Mouse (Mus musculus): Measurements from ENCODE around the gene Stx8. TPM values are rescaled to one million over a fixed set of nuclear protein-coding genes. Genes with fewer than 3 reads are reported as not detected.

Gene Stx8
- polyA plus RNA-seq, 1 experiment = 34.7 TPM

GRCm38 (mm10) chr11:68029871-68030270 is 63.9 kb downstream of the Stx8 start:
- H3K4me3 ChIP-seq (ENCODE audit: insufficient read depth, low read length) = no peak overlapping the region
- no peak overlapping the region for H3K27ac ChIP-seq (ENCODE audit: insufficient read depth, low read length)
- peaks cover 2% of the 10 kb centered on the region; the same call in 1 of the 2 replicates for H3K4me1 ChIP-seq (ENCODE audit: control insufficient read depth, insufficient read depth, low read length)
- TF ChIP-seq POLR2A (IDR thresholded peaks at IDR 0.05; ENCODE audit: extremely low read depth, insufficient read depth, low read length) = no peak
- TF ChIP-seq CTCF (IDR thresholded peaks at IDR 0.05; ENCODE audit: extremely low read depth, insufficient read depth, low read length) = no peak

DNA sequence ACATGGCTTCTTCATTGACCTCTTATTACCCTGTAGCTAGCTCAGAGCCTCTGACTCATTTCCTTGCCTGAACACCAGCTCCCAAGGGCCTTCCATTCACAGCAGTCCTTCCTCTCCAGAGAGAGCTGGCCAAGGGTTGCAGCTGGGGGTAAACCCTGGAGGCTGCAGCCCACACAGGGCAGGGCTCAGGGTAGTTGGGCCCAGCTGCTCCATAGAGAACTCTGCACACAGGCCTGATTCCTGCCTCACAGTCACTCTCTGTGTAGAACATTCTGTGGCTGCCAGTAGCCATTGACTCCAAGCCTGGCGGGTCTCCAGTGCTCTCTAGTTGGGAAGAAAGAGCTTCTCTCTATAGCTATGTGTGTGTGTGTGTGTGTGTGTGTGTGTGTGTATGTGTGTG is 64.8 kb downstream of the Stx8 start:
- no peak overlapping the region for H3K27ac ChIP-seq (ENCODE audit: insufficient read depth, low read length)
- H3K4me3 ChIP-seq (ENCODE audit: insufficient read depth, low read length) = no peak overlapping the region
- H3K4me1 ChIP-seq (ENCODE audit: control insufficient read depth, insufficient read depth, low read length) = peaks cover 2% of the 10 kb centered on the region; the same call in 1 of the 2 replicates
- no peak for TF ChIP-seq POLR2A (IDR thresholded peaks at IDR 0.05; ENCODE audit: extremely low read depth, insufficient read depth, low read length)
- TF ChIP-seq CTCF (IDR thresholded peaks at IDR 0.05; ENCODE audit: extremely low read depth, insufficient read depth, low read length) = no peak

DNA sequence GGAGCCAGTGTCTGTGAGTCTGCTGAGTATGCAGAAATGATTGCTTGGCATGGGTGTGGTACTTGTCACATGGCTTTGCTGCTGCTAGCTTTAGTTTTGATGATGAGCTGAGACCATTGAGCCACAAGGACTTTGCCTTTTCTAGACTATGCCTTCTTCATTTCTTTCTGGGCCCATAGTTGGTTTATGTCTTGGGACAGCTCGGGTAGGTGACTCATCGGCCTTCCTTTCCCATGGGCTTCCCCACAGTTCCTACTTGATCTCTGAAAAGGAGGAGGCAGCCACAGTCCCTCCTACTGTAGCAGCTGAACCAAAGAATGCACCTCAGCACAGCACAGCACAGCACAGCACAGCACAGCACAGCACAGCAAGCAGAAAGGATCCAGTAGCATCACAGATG is 66.5 kb downstream of the Stx8 start:
- Histone ChIP-seq H3K4me1 (ENCODE audit: control insufficient read depth, insufficient read depth, low read length) (peaks cover 2% of the 10 kb centered on the region; the same call in 1 of the 2 replicates), H3K27ac (ENCODE audit: insufficient read depth, low read length) (no peak overlapping the region), H3K4me3 (ENCODE audit: insufficient read depth, low read length) (no peak overlapping the region)
- TF ChIP-seq CTCF (IDR thresholded peaks at IDR 0.05; ENCODE audit: extremely low read depth, insufficient read depth, low read length) (no peak), POLR2A (IDR thresholded peaks at IDR 0.05; ENCODE audit: extremely low read depth, insufficient read depth, low read length) (no peak)

DNA sequence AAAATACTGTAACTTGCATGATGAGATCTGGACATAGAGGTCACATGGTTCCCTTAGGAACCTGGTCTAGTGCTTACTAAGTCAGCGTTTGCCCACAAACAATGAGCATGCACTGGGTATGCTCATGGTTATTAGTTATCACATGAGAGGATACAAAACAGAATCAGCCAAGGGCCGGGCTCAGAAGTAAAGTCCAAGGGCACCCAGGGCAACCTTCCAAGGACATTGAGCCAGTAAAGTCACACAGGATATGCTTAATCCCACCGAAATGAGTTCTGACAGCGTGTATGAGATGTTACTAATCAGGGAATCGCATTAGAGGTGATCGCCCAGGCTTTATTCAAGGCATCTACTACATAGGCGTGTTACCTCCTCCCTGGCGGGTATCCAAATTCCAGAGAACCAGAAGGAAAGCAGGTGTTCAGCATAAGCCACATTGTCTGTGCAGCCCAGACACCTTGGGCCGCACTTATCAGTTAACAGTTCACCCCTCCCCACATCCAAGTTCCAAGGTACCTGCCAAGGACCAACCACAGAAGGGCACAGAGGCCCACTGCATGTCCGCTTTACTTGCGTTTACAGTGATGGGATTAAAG is 67.4 kb downstream of the Stx8 start:
- Histone ChIP-seq H3K27ac (ENCODE audit: insufficient read depth, low read length) (no peak overlapping the region), H3K4me1 (ENCODE audit: control insufficient read depth, insufficient read depth, low read length) (peaks cover 2% of the 10 kb centered on the region; the same call in 1 of the 2 replicates), H3K4me3 (ENCODE audit: insufficient read depth, low read length) (no peak overlapping the region)
- TF ChIP-seq POLR2A (IDR thresholded peaks at IDR 0.05; ENCODE audit: extremely low read depth, insufficient read depth, low read length) (no peak), CTCF (IDR thresholded peaks at IDR 0.05; ENCODE audit: extremely low read depth, insufficient read depth, low read length) (no peak)

- Histone ChIP-seq H3K4me3 (ENCODE audit: insufficient read depth, low read length) (no peak overlapping the region), H3K4me1 (ENCODE audit: control insufficient read depth, insufficient read depth, low read length) (peaks cover 2% of the 10 kb centered on the region; the same call in 1 of the 2 replicates), H3K27ac (ENCODE audit: insufficient read depth, low read length) (no peak overlapping the region)
- no peak for TF ChIP-seq POLR2A (IDR thresholded peaks at IDR 0.05; ENCODE audit: extremely low read depth, insufficient read depth, low read length)
These were observed 68.4 kb downstream of the Stx8 start for GRCm38 (mm10) chr11:68034422-68034821.

GRCm38 (mm10) chr11:68035303-68035891 is 69.4 kb downstream of the Stx8 start:
- Histone ChIP-seq H3K27ac (ENCODE audit: insufficient read depth, low read length) (no peak overlapping the region), H3K4me1 (ENCODE audit: control insufficient read depth, insufficient read depth, low read length) (peaks cover 2% of the 10 kb centered on the region; the same call in 1 of the 2 replicates), H3K4me3 (ENCODE audit: insufficient read depth, low read length) (no peak overlapping the region)
- no peak for TF ChIP-seq CTCF (IDR thresholded peaks at IDR 0.05; ENCODE audit: extremely low read depth, insufficient read depth, low read length)

- H3K4me3 ChIP-seq (ENCODE audit: insufficient read depth, low read length) = no peak overlapping the region
- no peaks in the 10 kb centered on the region for H3K4me1 ChIP-seq (ENCODE audit: control insufficient read depth, insufficient read depth, low read length)
- H3K27ac ChIP-seq (ENCODE audit: insufficient read depth, low read length) = no peak overlapping the region
- TF ChIP-seq POLR2A (IDR thresholded peaks at IDR 0.05; ENCODE audit: extremely low read depth, insufficient read depth, low read length) = no peak
These were observed 70.4 kb downstream of the Stx8 start for GRCm38 (mm10) chr11:68036133-68036959.

DNA sequence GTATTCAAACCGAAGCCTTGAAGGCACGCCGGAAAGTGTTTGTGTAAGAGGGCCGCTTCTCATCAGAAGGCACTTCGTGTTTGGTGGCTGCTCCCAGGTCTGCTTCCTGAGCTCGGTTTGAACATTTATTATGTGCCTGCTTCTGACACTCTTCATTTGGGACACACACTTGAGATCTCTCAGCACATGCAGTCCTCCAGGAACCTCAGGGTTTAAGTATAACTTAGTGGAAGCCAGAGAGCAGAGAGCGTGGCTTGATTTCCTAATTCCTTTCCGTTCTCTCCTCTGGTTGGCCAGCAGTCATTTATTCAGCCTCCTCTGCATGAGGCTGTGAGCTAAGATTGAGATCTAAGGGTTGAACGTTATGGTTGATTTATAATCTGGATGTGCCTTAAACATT is 71.1 kb downstream of the Stx8 start:
- TF ChIP-seq POLR2A (IDR thresholded peaks at IDR 0.05; ENCODE audit: extremely low read depth, insufficient read depth, low read length) (no peak), CTCF (IDR thresholded peaks at IDR 0.05; ENCODE audit: extremely low read depth, insufficient read depth, low read length) (no peak)
- no peak overlapping the region for H3K4me3 ChIP-seq (ENCODE audit: insufficient read depth, low read length)
- no peak overlapping the region for H3K27ac ChIP-seq (ENCODE audit: insufficient read depth, low read length)
- no peaks in the 10 kb centered on the region for H3K4me1 ChIP-seq (ENCODE audit: control insufficient read depth, insufficient read depth, low read length)

GRCm38 (mm10) chr11:68038101-68038500 is 72.1 kb downstream of the Stx8 start:
- no peak overlapping the region for H3K4me3 ChIP-seq (ENCODE audit: insufficient read depth, low read length)
- TF ChIP-seq CTCF (IDR thresholded peaks at IDR 0.05; ENCODE audit: extremely low read depth, insufficient read depth, low read length) (no peak), POLR2A (IDR thresholded peaks at IDR 0.05; ENCODE audit: extremely low read depth, insufficient read depth, low read length) (no peak)
- no peak overlapping the region for H3K27ac ChIP-seq (ENCODE audit: insufficient read depth, low read length)
- H3K4me1 ChIP-seq (ENCODE audit: control insufficient read depth, insufficient read depth, low read length) = no peaks in the 10 kb centered on the region

GRCm38 (mm10) chr11:68044181-68044580 is 78.2 kb downstream of the Stx8 start:
- no peak overlapping the region for H3K27ac ChIP-seq (ENCODE audit: insufficient read depth, low read length)
- H3K4me3 ChIP-seq (ENCODE audit: insufficient read depth, low read length) = no peak overlapping the region
- H3K4me1 ChIP-seq (ENCODE audit: control insufficient read depth, insufficient read depth, low read length) = no peaks in the 10 kb centered on the region
- TF ChIP-seq POLR2A (IDR thresholded peaks at IDR 0.05; ENCODE audit: extremely low read depth, insufficient read depth, low read length) (no peak), CTCF (IDR thresholded peaks at IDR 0.05; ENCODE audit: extremely low read depth, insufficient read depth, low read length) (no peak)
